ENCODE assay signal across 10 mouse cellular contexts in genomic region chr13:37879556-37879955, GRCm38 (mm10).
A peak's percentile ranks its signal among the peaks of the same experiment; 100 is the strongest.
DNase-seq lines count a peak whose midpoint lies in the region; ATAC-seq and TF ChIP-seq lines count a peak whose summit lies in the region.
"Had no signal": no experiment of that assay in that cellular context is flagged by ENCODE, and none has a peak within 500 bp of the region (broad histone marks: within the 10 kb centered on the region; RNA-seq: fewer than 3 reads in every experiment).

No protein-coding gene starts in this region.

- H3K27ac ChIP-seq in kidney, postnatal 0 days: 0 out of 2 replicates have a peak overlapping the region, but pooled peaks have one; percentile 60
- H3K27ac ChIP-seq in intestine, embryonic 15.5 days: peak overlapping the region; percentile 86
- peak overlapping the region; percentile 81 for H3K27ac ChIP-seq in stomach, embryonic 15.5 days

- TF ChIP-seq CTCF in kidney, postnatal 0 days (IDR thresholded peaks at IDR 0.05; ENCODE audit: low read depth): no peak

- DNase-seq in kidney, postnatal 0 days (ENCODE audit: low spot score): no peak
- no peak for DNase-seq in kidney, adult 18-20 months
- DNase-seq in adrenal gland, postnatal 36 days: peak; percentile 69 to 82
- DNase-seq in right cerebral cortex, postnatal 4 days: no peak
- no peak for DNase-seq in gastrocnemius, postnatal 4 days (ENCODE audit: low spot score in 2 of 2)
- no peak for DNase-seq in frontal cortex, postnatal 36 days (ENCODE audit: low spot score in 2 of 2)
- DNase-seq: gastrocnemius, postnatal 36 days; layer of hippocampus, postnatal 36 days had no signal

- H3K36me3 ChIP-seq in kidney, postnatal 0 days (ENCODE audit: insufficient read depth, low read length): no peaks in the 10 kb centered on the region
- no peaks in the 10 kb centered on the region for H3K36me3 ChIP-seq in intestine, embryonic 15.5 days
- no peaks in the 10 kb centered on the region for H3K36me3 ChIP-seq in stomach, embryonic 15.5 days

- no peaks in the 10 kb centered on the region for H3K27me3 ChIP-seq in kidney, postnatal 0 days (ENCODE audit: insufficient read depth, low read length)
- no peaks in the 10 kb centered on the region for H3K27me3 ChIP-seq in intestine, embryonic 15.5 days (replicated peaks)
- no peaks in the 10 kb centered on the region for H3K27me3 ChIP-seq in stomach, embryonic 15.5 days (replicated peaks)

- no peak overlapping the region for H3K4me2 ChIP-seq in kidney, postnatal 0 days (ENCODE audit: low read length)
- peak overlapping the region; percentile 22; the same call in 1 of the 2 replicates for H3K4me2 ChIP-seq in intestine, embryonic 15.5 days (replicated peaks)
- no peak overlapping the region for H3K4me2 ChIP-seq in stomach, embryonic 15.5 days

- 40% methylated on average over 5 of the region's 5 CpGs for WGBS in kidney, postnatal 0 days
- WGBS in intestine, embryonic 15.5 days: 38% methylated on average over 5 of the region's 5 CpGs
- 30% methylated on average over 5 of the region's 5 CpGs for WGBS in stomach, embryonic 15.5 days

- ATAC-seq in kidney, postnatal 0 days (replicated peaks; ENCODE audit: low FRiP score, low read depth): no peak
- peak; percentile 48 for ATAC-seq in intestine, embryonic 15.5 days
- peak; percentile 47; the same call in 1 of the 2 replicates for ATAC-seq in stomach, embryonic 15.5 days (ENCODE audit: insufficient read depth, low FRiP score, low read depth)

- peaks cover 25% of the 10 kb centered on the region; the same call in 1 of the 2 replicates for H3K4me1 ChIP-seq in kidney, postnatal 0 days (replicated peaks; ENCODE audit: insufficient read depth, low read length)
- peaks cover 50% of the 10 kb centered on the region for H3K4me1 ChIP-seq in intestine, embryonic 15.5 days (replicated peaks)
- H3K4me1 ChIP-seq in stomach, embryonic 15.5 days: peaks cover 57% of the 10 kb centered on the region

- no peak overlapping the region for H3K4me3 ChIP-seq in kidney, postnatal 0 days (replicated peaks; ENCODE audit: low read depth, low read length)
- no peak overlapping the region for H3K4me3 ChIP-seq in intestine, embryonic 15.5 days (replicated peaks)
- H3K4me3 ChIP-seq in stomach, embryonic 15.5 days (replicated peaks): no peak overlapping the region

- no peaks in the 10 kb centered on the region for H3K9me3 ChIP-seq in kidney, postnatal 0 days (replicated peaks; ENCODE audit: low read length)
- no peaks in the 10 kb centered on the region for H3K9me3 ChIP-seq in intestine, embryonic 15.5 days
- no peaks in the 10 kb centered on the region for H3K9me3 ChIP-seq in stomach, embryonic 15.5 days

- no peak overlapping the region for H3K9ac ChIP-seq in kidney, postnatal 0 days (ENCODE audit: low read depth, low read length)
- no peak overlapping the region for H3K9ac ChIP-seq in intestine, embryonic 15.5 days
- no peak overlapping the region for H3K9ac ChIP-seq in stomach, embryonic 15.5 days

Comparison
In these comparisons a context has a peak if more than half of its experiments do, and no peak if none do; other contexts are left out.
1. DNase-seq: peak in adrenal gland, postnatal 36 days (2 of 2); none in kidney, postnatal 0 days (single experiment), kidney, adult 18-20 months (single experiment), right cerebral cortex, postnatal 4 days (single experiment), gastrocnemius, postnatal 4 days (0 of 2) and frontal cortex, postnatal 36 days (0 of 2).
2. Peak in every context shown above with its lines, with median percentiles within 50 percentile points of each other: H3K27ac ChIP-seq.